Mouse (Mus musculus) hindbrain, embryonic 16.5 days (tissue): ENCODE measurements around the gene Ssbp3. TPM values are rescaled to one million over a fixed set of nuclear protein-coding genes. Genes with fewer than 3 reads are reported as not detected.

ENCODE experiments used
- ATAC-seq: fragments of 200-750 bp; cut with Nextera tagmentation; 2 replicates; pipeline ENCODE4 v1.8.0; 2017; ENCODE audit warnings: moderate TSS enrichment, moderate library complexity
- H3K27ac ChIP-seq: fragments of 300-500 bp; sonication (generic); 2 replicates; pipeline ENCODE4 v1.5.1; 2014; ENCODE audit warnings: low read depth, mild to moderate bottlenecking, control low read depth, low read length, moderate library complexity
- H3K27me3 ChIP-seq: fragments of 300-500 bp; sonication (generic); replicated peaks from 2 replicates; pipeline ENCODE4 v1.6.1; 2014; ENCODE audit warnings: low read length; ENCODE audit not compliant: control insufficient read depth, insufficient read depth
- H3K36me3 ChIP-seq: fragments of 300-500 bp; sonication (generic); 2 replicates; pipeline ENCODE4 v1.6.1; 2014; ENCODE audit warnings: mild to moderate bottlenecking, low read length, moderate library complexity, mixed read lengths; ENCODE audit not compliant: control insufficient read depth, insufficient read depth
- H3K4me1 ChIP-seq: fragments of 300-500 bp; sonication (generic); 2 replicates; pipeline ENCODE4 v1.6.1; 2014; ENCODE audit warnings: low read depth, low read length; ENCODE audit not compliant: control insufficient read depth, insufficient read depth
- H3K4me2 ChIP-seq: fragments of 300-500 bp; sonication (generic); 2 replicates; pipeline ENCODE4 v1.6.1; 2014; ENCODE audit warnings: mild to moderate bottlenecking, low read length, control low read depth, moderate library complexity
- H3K4me3 ChIP-seq: fragments of 300-500 bp; sonication (generic); 2 replicates; pipeline ENCODE4 v1.5.1; 2014; ENCODE audit warnings: mild to moderate bottlenecking, low read length, control low read depth, moderate library complexity
- H3K9ac ChIP-seq: fragments of 300-500 bp; sonication (generic); 2 replicates; pipeline ENCODE4 v1.6.1; 2014; ENCODE audit warnings: low read depth, mild to moderate bottlenecking, control low read depth, low read length, moderate library complexity
- H3K9me3 ChIP-seq: fragments of 300-500 bp; sonication (generic); 2 replicates; pipeline ENCODE4 v1.6.1; 2014; ENCODE audit warnings: mild to moderate bottlenecking, low read length, moderate library complexity; ENCODE audit not compliant: control insufficient read depth
- WGBS: fragments of 180-500 bp; shearing (Covaris S2); extraction: QIAGEN DNeasy Blood & Tissue Kit; methylation state at CpG from one replicate; pipeline ENCODE4 v1.1.7; 2014; 5-methylcytosine and 5-hydroxymethylcytosine counted together
- polyA plus RNA-seq: library from polyadenylated mRNA; unstranded; fragments of >200 nt; fragmentation: Nextera tagmentation; extraction: Ambion mirVana; gene quantifications from 2 replicates; pipeline ENCODE4 v1.2.1, GENCODE M21; 2015

Ssbp3 gene
- 82.9 and 115 TPM in 2 replicates for polyA plus RNA-seq

GRCm38 (mm10) chr4:106910201-106911172 lies at the start of gene Ssbp3:
Gene Ssbp3 (plus strand): TSS chr4:106910701.
- H3K27me3 ChIP-seq = no peaks in the 10 kb centered on the region
- no peaks in the 10 kb centered on the region for H3K36me3 ChIP-seq
- peak within 1 kb of the TSS; percentile 99 for H3K27ac ChIP-seq
- peak within 1 kb of the TSS; percentile 93 for H3K4me2 ChIP-seq
- H3K9ac ChIP-seq = peak within 1 kb of the TSS; percentile 94
- ATAC-seq = peak; percentile 67
- peaks cover 51% of the 10 kb centered on the region for H3K4me1 ChIP-seq
- peak within 1 kb of the TSS; percentile 91 for H3K4me3 ChIP-seq
- WGBS = under 1% methylated on average over 45 of the region's 51 CpGs
- no peaks in the 10 kb centered on the region for H3K9me3 ChIP-seq

DNA sequence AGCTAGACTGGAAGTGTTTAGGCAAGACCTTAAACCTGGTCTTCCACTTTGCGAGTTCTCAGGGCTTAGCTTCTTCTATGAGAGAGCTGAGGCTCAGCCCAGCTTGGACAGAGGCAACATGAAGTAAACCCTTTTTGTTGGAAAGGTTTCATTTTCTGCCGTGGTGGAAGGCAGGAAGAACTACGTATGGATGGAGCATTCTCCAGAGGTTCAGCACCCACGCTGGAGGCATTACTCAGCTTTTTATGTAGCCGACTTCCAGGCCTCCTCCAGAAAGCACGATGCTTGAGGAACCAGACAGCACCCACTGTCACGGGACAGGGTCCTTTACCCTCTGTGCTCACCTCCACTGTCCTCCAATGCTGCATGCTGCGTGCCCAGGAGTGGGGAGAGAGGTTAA lies 48.6 kb upstream of the Ssbp3 start:
- H3K27ac ChIP-seq = no peak overlapping the region
- no peaks in the 10 kb centered on the region for H3K27me3 ChIP-seq
- ATAC-seq = no peak
- H3K9ac ChIP-seq = no peak overlapping the region
- WGBS = 74% methylated on average over 8 of the region's 8 CpGs
- no peaks in the 10 kb centered on the region for H3K9me3 ChIP-seq
- H3K4me2 ChIP-seq = no peak overlapping the region
- H3K4me1 ChIP-seq = peaks cover 16% of the 10 kb centered on the region
- H3K4me3 ChIP-seq = no peak overlapping the region
- H3K36me3 ChIP-seq = no peaks in the 10 kb centered on the region

DNA sequence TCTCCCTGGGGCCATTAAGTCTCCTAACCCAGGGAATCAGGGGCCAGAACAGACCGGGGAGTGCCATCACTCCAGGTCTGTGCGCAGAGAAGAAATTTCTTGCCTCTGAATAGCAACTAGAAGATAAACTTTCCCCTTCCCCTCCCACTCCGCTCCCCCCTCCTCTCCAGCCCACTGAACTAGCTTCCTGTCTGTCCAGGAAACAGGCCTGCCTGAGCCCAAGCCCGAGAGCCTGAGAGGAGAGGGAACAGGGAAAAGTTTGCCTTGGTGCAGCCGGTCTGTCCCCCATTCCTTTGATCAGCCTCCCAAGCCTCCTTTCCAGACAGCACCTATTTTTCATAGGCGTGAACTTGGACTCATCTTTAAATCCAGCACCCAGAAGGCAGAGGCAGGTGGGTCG lies 48.2 kb upstream of the Ssbp3 start:
- no peak overlapping the region for H3K27ac ChIP-seq
- H3K4me3 ChIP-seq = no peak overlapping the region
- no peaks in the 10 kb centered on the region for H3K36me3 ChIP-seq
- H3K9ac ChIP-seq = no peak overlapping the region
- H3K4me1 ChIP-seq = peaks cover 18% of the 10 kb centered on the region
- H3K27me3 ChIP-seq = no peaks in the 10 kb centered on the region
- 60% methylated on average over 7 of the region's 7 CpGs for WGBS
- H3K9me3 ChIP-seq = no peaks in the 10 kb centered on the region
- ATAC-seq = no peak
- H3K4me2 ChIP-seq = no peak overlapping the region

DNA sequence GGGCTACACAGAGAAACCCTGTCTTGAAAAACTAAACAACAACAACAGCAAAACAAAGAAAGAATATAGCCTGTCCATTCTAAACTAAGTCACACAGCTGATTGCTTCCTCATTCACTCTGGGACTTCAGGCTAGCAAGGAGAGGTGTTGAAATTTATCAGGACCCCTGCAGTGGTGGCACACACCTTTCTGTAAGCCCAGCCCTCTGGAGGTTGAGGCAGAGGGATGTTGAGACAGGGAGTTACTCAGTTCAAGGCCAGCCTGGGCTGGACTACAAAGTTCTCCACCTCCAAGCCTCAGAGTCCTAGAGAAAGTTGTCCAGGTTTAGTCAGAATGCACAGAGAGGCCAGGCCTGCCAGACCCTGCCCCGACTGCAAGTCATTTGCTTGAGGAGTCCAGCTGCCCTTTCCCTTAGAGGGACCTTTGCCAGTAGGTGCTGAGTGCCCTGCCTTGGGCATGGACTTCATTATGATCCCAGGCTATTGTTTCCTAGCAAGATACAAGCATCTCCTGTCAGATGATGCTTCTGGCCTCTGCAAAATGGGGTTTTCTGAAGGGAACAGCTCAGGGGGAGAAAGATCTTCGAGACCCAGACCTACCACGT lies 47.6 kb upstream of the Ssbp3 start:
- no peak overlapping the region for H3K4me2 ChIP-seq
- no peaks in the 10 kb centered on the region for H3K9me3 ChIP-seq
- H3K4me3 ChIP-seq = no peak overlapping the region
- peaks cover 18% of the 10 kb centered on the region for H3K4me1 ChIP-seq
- no peak overlapping the region for H3K27ac ChIP-seq
- WGBS = 43% methylated on average over 3 of the region's 3 CpGs
- no peaks in the 10 kb centered on the region for H3K27me3 ChIP-seq
- no peak for ATAC-seq
- no peaks in the 10 kb centered on the region for H3K36me3 ChIP-seq
- H3K9ac ChIP-seq = no peak overlapping the region

DNA sequence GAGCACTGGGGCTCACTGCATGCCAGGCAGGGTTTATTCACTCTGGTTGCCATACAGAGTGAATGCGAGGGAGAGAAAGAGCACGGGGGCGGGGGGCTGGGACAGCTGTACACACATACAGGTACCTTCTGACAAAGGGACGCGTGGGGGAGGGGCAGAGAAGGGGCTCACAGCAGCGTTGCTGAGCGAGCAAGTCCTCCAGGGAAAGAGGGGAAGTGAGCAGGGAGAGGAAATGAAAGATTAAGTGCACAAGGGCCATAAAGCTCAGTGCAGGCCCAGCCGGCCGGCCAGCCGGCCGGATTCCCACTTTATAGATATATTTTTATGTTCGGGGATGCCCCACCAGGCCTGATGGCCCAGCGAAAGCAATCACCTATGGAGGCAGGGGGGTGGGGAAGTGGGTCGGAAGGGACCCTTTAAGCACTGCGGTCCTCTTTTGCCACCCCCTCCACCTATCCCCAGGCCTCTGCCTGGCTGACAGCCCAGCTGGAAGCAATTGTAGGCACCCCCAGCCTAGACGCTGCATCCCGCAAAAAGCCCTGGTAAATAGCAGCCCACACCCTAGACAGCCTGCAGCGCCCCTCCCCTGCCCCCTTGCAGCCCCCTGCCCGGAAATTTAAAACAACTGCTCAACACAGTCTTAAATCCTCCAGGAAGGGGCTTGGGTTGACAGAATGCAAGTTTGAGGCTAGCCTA lies 44.9 kb upstream of the Ssbp3 start:
- Histone ChIP-seq H3K9me3 (no peaks in the 10 kb centered on the region), H3K4me1 (peaks cover 18% of the 10 kb centered on the region), H3K9ac (peak overlapping the region; percentile 8; the same call in 1 of the 2 replicates), H3K4me2 (no peak overlapping the region), H3K36me3 (no peaks in the 10 kb centered on the region), H3K27ac (no peak overlapping the region; the same call in 1 of the 2 replicates), H3K27me3 (no peaks in the 10 kb centered on the region), H3K4me3 (no peak overlapping the region)
- 18% methylated on average over 19 of the region's 19 CpGs for WGBS
- no peak for ATAC-seq

DNA sequence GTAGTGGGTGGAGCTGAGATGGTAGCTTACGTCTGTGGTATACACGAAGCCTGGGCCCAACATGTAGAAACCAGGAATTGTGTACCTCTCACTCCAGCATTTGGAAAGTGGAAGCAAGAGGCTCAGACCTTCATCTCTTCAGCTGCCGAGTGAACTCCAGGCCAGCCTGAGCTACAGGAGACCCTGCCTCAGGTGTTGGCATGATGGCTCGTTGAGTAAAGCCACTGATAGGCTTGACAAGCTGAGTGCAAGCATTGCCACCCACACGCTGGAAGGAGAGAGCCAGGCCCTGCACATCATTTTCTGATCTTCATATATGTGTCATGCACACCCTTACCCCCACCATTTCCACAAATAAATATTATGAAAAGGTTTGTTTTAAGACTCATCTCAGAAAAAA lies 44.1 kb upstream of the Ssbp3 start:
- no peak for ATAC-seq
- no peak overlapping the region for H3K27ac ChIP-seq
- peaks cover 18% of the 10 kb centered on the region for H3K4me1 ChIP-seq

GRCm38 (mm10) chr4:106866845-106867244 lies 43.7 kb upstream of the Ssbp3 start:
- Histone ChIP-seq H3K4me2 (no peak overlapping the region), H3K4me3 (no peak overlapping the region), H3K9me3 (no peaks in the 10 kb centered on the region), H3K9ac (no peak overlapping the region), H3K4me1 (peaks cover 18% of the 10 kb centered on the region), H3K36me3 (no peaks in the 10 kb centered on the region), H3K27ac (0 out of 2 replicates have a peak overlapping the region, but pooled peaks have one; percentile 3), H3K27me3 (no peaks in the 10 kb centered on the region)
- ATAC-seq = peak; percentile 88
- WGBS = 10% methylated on average over 7 of the region's 7 CpGs

More for the DNA sequence above, 44.1 kb upstream of the Ssbp3 start:
- Histone ChIP-seq H3K4me3 (no peak overlapping the region), H3K27me3 (no peaks in the 10 kb centered on the region), H3K9me3 (no peaks in the 10 kb centered on the region), H3K9ac (no peak overlapping the region), H3K36me3 (no peaks in the 10 kb centered on the region), H3K4me2 (no peak overlapping the region)
- 66% methylated on average over 5 of the region's 5 CpGs for WGBS

- Histone ChIP-seq H3K36me3 (no peaks in the 10 kb centered on the region), H3K27ac (no peak overlapping the region), H3K4me3 (no peak overlapping the region), H3K27me3 (no peaks in the 10 kb centered on the region), H3K4me1 (peaks cover 18% of the 10 kb centered on the region), H3K9ac (no peak overlapping the region), H3K9me3 (no peaks in the 10 kb centered on the region), H3K4me2 (no peak overlapping the region)
- ATAC-seq = no peak
- WGBS = 81% methylated on average over 12 of the region's 12 CpGs
Observed at GRCm38 (mm10) chr4:106868737-106869438, 41.6 kb upstream of the Ssbp3 start.
